Mouse (Mus musculus) embryonic facial prominence, embryonic 13.5 days (tissue): ENCODE data around the gene Cdh15. TPM values are rescaled to one million over a fixed set of nuclear protein-coding genes. Genes with fewer than 3 reads are reported as not detected.

Experiments used
- ATAC-seq: fragments of 200-750 bp; cut with Nextera tagmentation; 2 replicates; pipeline ENCODE4 v1.8.0; 2017; ENCODE audit warnings: low read depth; ENCODE audit not compliant: insufficient number of reproducible peaks, insufficient read depth, low FRiP score, low TSS enrichment
- H3K27ac ChIP-seq: fragments of 300-500 bp; sonication (generic); 2 replicates; pipeline ENCODE4 v1.5.1; 2015; ENCODE audit warnings: moderate library complexity, mild to moderate bottlenecking, inconsistent platforms
- H3K27me3 ChIP-seq: fragments of 300-500 bp; sonication (generic); 2 replicates; pipeline ENCODE4 v1.6.1; 2015; ENCODE audit warnings: mild to moderate bottlenecking, inconsistent platforms
- H3K36me3 ChIP-seq: fragments of 300-500 bp; sonication (generic); 2 replicates; pipeline ENCODE4 v1.6.1; 2015; ENCODE audit warnings: mild to moderate bottlenecking, inconsistent platforms
- H3K4me1 ChIP-seq: fragments of 300-500 bp; sonication (generic); 2 replicates; pipeline ENCODE4 v1.6.1; 2015; ENCODE audit warnings: inconsistent platforms
- H3K4me2 ChIP-seq: fragments of 300-500 bp; sonication (generic); 2 replicates; pipeline ENCODE4 v1.6.1; 2015; ENCODE audit warnings: moderate library complexity, mild to moderate bottlenecking, inconsistent platforms
- H3K4me3 ChIP-seq: fragments of 300-500 bp; sonication (generic); 2 replicates; pipeline ENCODE4 v1.5.1; 2015; ENCODE audit warnings: mild to moderate bottlenecking, inconsistent platforms
- H3K9ac ChIP-seq: fragments of 300-500 bp; sonication (generic); 2 replicates; pipeline ENCODE4 v1.6.1; 2015; ENCODE audit warnings: mild to moderate bottlenecking, inconsistent platforms
- H3K9me3 ChIP-seq: fragments of 300-500 bp; sonication (generic); 2 replicates; pipeline ENCODE4 v1.6.1; 2016; ENCODE audit warnings: inconsistent platforms
- WGBS: fragments of 180-500 bp; shearing (Covaris S2); methylation state at CpG from one replicate; pipeline ENCODE4 v1.1.7; 2015; ENCODE audit warnings: mixed read lengths; 5-methylcytosine and 5-hydroxymethylcytosine counted together
- polyA plus RNA-seq: library from polyadenylated mRNA; unstranded; fragments of >200 nt; fragmentation: Nextera tagmentation; extraction: Ambion mirVana; gene quantifications from 2 replicates; pipeline ENCODE4 v1.2.1, GENCODE M21; 2015

The Cdh15 gene
- polyA plus RNA-seq, 1 experiment from 2014 or later, result 5.0 TPM

GRCm38 (mm10) chr8:122817724-122818496, 29.9 kb upstream of the Cdh15 start:
- peak overlapping the region; percentile 54; the same call in 1 of the 2 replicates for H3K9ac ChIP-seq
- 35% methylated on average over 13 of the region's 13 CpGs for WGBS

GRCm38 (mm10) chr8:122819776-122820175, 28.0 kb upstream of the Cdh15 start:
- ATAC-seq, result no peak
- Histone ChIP-seq H3K36me3 (peaks cover 19% of the 10 kb centered on the region; the same call in 1 of the 2 replicates), H3K9ac (no peak overlapping the region), H3K4me3 (no peak overlapping the region), H3K9me3 (no peaks in the 10 kb centered on the region), H3K27me3 (no peaks in the 10 kb centered on the region), H3K4me2 (no peak overlapping the region), H3K27ac (no peak overlapping the region), H3K4me1 (peaks cover 14% of the 10 kb centered on the region)
- WGBS, result 75% methylated on average over 11 of the region's 11 CpGs

More at GRCm38 (mm10) chr8:122817724-122818496, 29.9 kb upstream of the Cdh15 start:
- Histone ChIP-seq H3K4me1 (0 out of 2 replicates have a peak, but pooled peaks cover 4% of the 10 kb centered on the region), H3K4me2 (no peak overlapping the region), H3K36me3 (peaks cover 37% of the 10 kb centered on the region), H3K27me3 (no peaks in the 10 kb centered on the region), H3K9me3 (no peaks in the 10 kb centered on the region), H3K4me3 (no peak overlapping the region), H3K27ac (no peak overlapping the region)
- ATAC-seq, result no peak

- Histone ChIP-seq H3K4me1 (peaks cover 19% of the 10 kb centered on the region), H3K27me3 (no peaks in the 10 kb centered on the region), H3K9me3 (no peaks in the 10 kb centered on the region), H3K36me3 (no peaks in the 10 kb centered on the region), H3K27ac (peak overlapping the region; percentile 69), H3K4me2 (no peak overlapping the region), H3K9ac (peak overlapping the region; percentile 41), H3K4me3 (no peak overlapping the region)
- no peak for ATAC-seq
- 16% methylated on average over 5 of the region's 5 CpGs for WGBS
These were observed 23.2 kb upstream of the Cdh15 start for GRCm38 (mm10) chr8:122824571-122824970.

- Histone ChIP-seq H3K27me3 (no peaks in the 10 kb centered on the region), H3K4me1 (peaks cover 19% of the 10 kb centered on the region), H3K4me3 (no peak overlapping the region), H3K9ac (peak overlapping the region; percentile 41; the same call in 1 of the 2 replicates), H3K4me2 (no peak overlapping the region), H3K36me3 (no peaks in the 10 kb centered on the region), H3K9me3 (no peaks in the 10 kb centered on the region), H3K27ac (peak overlapping the region; percentile 69)
- ATAC-seq, result no peak
- 81% methylated on average over 9 of the region's 9 CpGs for WGBS
These were observed 22.8 kb upstream of the Cdh15 start for GRCm38 (mm10) chr8:122824986-122825385.

GRCm38 (mm10) chr8:122825408-122825807, 22.4 kb upstream of the Cdh15 start:
- H3K9me3 ChIP-seq, result no peaks in the 10 kb centered on the region
- H3K4me3 ChIP-seq, result no peak overlapping the region
- 76% methylated on average over 8 of the region's 8 CpGs for WGBS
- H3K4me1 ChIP-seq, result peaks cover 22% of the 10 kb centered on the region
- no peaks in the 10 kb centered on the region for H3K27me3 ChIP-seq
- H3K36me3 ChIP-seq, result no peaks in the 10 kb centered on the region
- ATAC-seq, result no peak
- no peak overlapping the region for H3K27ac ChIP-seq
- H3K4me2 ChIP-seq, result no peak overlapping the region
- no peak overlapping the region for H3K9ac ChIP-seq

GRCm38 (mm10) chr8:122829396-122829795, 18.4 kb upstream of the Cdh15 start:
- no peak for ATAC-seq

GRCm38 (mm10) chr8:122830349-122831061, 17.3 kb upstream of the Cdh15 start:
- Histone ChIP-seq H3K9ac (no peak overlapping the region), H3K27me3 (no peaks in the 10 kb centered on the region), H3K4me1 (0 out of 2 replicates have a peak, but pooled peaks cover 4% of the 10 kb centered on the region), H3K4me2 (no peak overlapping the region), H3K4me3 (no peak overlapping the region), H3K27ac (no peak overlapping the region), H3K36me3 (no peaks in the 10 kb centered on the region), H3K9me3 (no peaks in the 10 kb centered on the region)
- no peak for ATAC-seq
- whole genome bisulfite sequencing, result 39% methylated on average over 8 of the region's 8 CpGs

More at GRCm38 (mm10) chr8:122829396-122829795, 18.4 kb upstream of the Cdh15 start:
- Histone ChIP-seq H3K4me3 (no peak overlapping the region), H3K4me1 (peaks cover 16% of the 10 kb centered on the region), H3K27ac (no peak overlapping the region), H3K4me2 (no peak overlapping the region), H3K36me3 (no peaks in the 10 kb centered on the region), H3K27me3 (no peaks in the 10 kb centered on the region), H3K9me3 (no peaks in the 10 kb centered on the region), H3K9ac (no peak overlapping the region)
- WGBS, result 76% methylated on average over 3 of the region's 3 CpGs

GRCm38 (mm10) chr8:122834416-122834815, 13.3 kb upstream of the Cdh15 start:
- 84% methylated on average over 8 of the region's 8 CpGs for WGBS
- no peak overlapping the region for H3K4me3 ChIP-seq
- H3K27me3 ChIP-seq, result no peaks in the 10 kb centered on the region
- 0 out of 2 replicates have a peak, but pooled peaks cover 2% of the 10 kb centered on the region for H3K4me1 ChIP-seq
- H3K9me3 ChIP-seq, result no peaks in the 10 kb centered on the region
- H3K9ac ChIP-seq, result no peak overlapping the region
- ATAC-seq, result no peak
- no peak overlapping the region for H3K27ac ChIP-seq
- no peaks in the 10 kb centered on the region for H3K36me3 ChIP-seq
- no peak overlapping the region for H3K4me2 ChIP-seq

GRCm38 (mm10) chr8:122834971-122835370, 12.8 kb upstream of the Cdh15 start:
- H3K4me3 ChIP-seq, result no peak overlapping the region
- no peak for ATAC-seq
- H3K9ac ChIP-seq, result no peak overlapping the region
- H3K9me3 ChIP-seq, result no peaks in the 10 kb centered on the region
- no peak overlapping the region for H3K27ac ChIP-seq
- WGBS, result 33% methylated on average over 8 of the region's 8 CpGs
- no peaks in the 10 kb centered on the region for H3K27me3 ChIP-seq
- no peak overlapping the region for H3K4me2 ChIP-seq
- 0 out of 2 replicates have a peak, but pooled peaks cover 2% of the 10 kb centered on the region for H3K4me1 ChIP-seq
- no peaks in the 10 kb centered on the region for H3K36me3 ChIP-seq

- no peaks in the 10 kb centered on the region for H3K36me3 ChIP-seq
- no peak for ATAC-seq
- WGBS, result 88% methylated on average over 12 of the region's 12 CpGs
- no peaks in the 10 kb centered on the region for H3K9me3 ChIP-seq
- no peaks in the 10 kb centered on the region for H3K4me1 ChIP-seq
- no peaks in the 10 kb centered on the region for H3K27me3 ChIP-seq
- H3K9ac ChIP-seq, result no peak overlapping the region
- no peak overlapping the region for H3K27ac ChIP-seq
- H3K4me2 ChIP-seq, result no peak overlapping the region
- H3K4me3 ChIP-seq, result no peak overlapping the region
These were observed 11.6 kb upstream of the Cdh15 start for GRCm38 (mm10) chr8:122836199-122836598.

GRCm38 (mm10) chr8:122836696-122837095, 11.1 kb upstream of the Cdh15 start:
- no peak overlapping the region for H3K4me3 ChIP-seq
- H3K4me2 ChIP-seq, result no peak overlapping the region
- H3K4me1 ChIP-seq, result no peaks in the 10 kb centered on the region
- H3K36me3 ChIP-seq, result no peaks in the 10 kb centered on the region
- H3K9ac ChIP-seq, result no peak overlapping the region
- H3K27ac ChIP-seq, result no peak overlapping the region
- 94% methylated on average over 13 of the region's 13 CpGs for WGBS
- no peaks in the 10 kb centered on the region for H3K9me3 ChIP-seq
- ATAC-seq, result no peak
- no peaks in the 10 kb centered on the region for H3K27me3 ChIP-seq
